Mouse (Mus musculus) spleen, adult 2 months (tissue): ENCODE results near the gene Map1b.

Experiments used
- CTCF ChIP-seq: fragments of 200-500 bp; IDR thresholded peaks from 2 replicates; pipeline ENCODE4 v1.5.1; 2011; ENCODE audit warnings: mild to moderate bottlenecking, inconsistent platforms; ENCODE audit not compliant: insufficient read depth, insufficient read length, insufficient replicate concordance; ENCODE audit errors: extremely low read depth
- POLR2A ChIP-seq: fragments of 200-500 bp; IDR thresholded peaks from 2 replicates; pipeline ENCODE4 v1.6.1; 2011; ENCODE audit warnings: low read depth, low read length, inconsistent platforms

- TF ChIP-seq CTCF (no peak), POLR2A (no peak)
These were observed 104.6 kb downstream of the Map1b start for GRCm38 (mm10) chr13:99411761-99412160.
